Mouse (Mus musculus) adrenal gland, adult 10 weeks (tissue): ENCODE measurements around the gene Prr14. TPM values are rescaled to one million over a fixed set of nuclear protein-coding genes. Genes with fewer than 3 reads are reported as not detected.

Experiments used
- polyA plus RNA-seq: library from polyadenylated mRNA; stranded (reverse); fragments of 350-450 nt; fragmentation: Illumina TruSeq; extraction: RNeasy Lipid Tissue Mini Kit (QIAGEN cat#74804); gene quantifications from one replicate; pipeline ENCODE4 v1.2.3, GENCODE M21; 2014; ENCODE audit warnings: low read depth, low replicate concordance

Prr14 gene
- 25.5 TPM for polyA plus RNA-seq

DNA sequence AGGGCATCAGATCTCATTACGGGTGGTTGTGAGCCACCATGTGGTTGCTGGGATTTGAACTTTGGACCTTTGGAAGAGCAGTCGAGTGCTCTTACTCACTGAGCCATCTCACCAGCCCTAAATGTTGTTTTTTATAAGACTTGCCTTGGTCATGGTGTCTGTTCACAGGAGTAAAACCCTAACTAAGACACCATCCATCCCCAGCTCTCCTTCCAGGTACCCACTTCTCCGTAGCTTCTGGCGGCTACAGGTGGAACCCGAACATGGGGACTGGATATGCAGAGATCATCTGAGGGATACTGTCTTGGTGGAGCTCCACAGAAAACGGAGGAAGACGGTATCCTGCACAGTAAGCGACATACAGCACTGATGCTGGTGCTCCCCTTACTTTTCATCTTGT, at the start of gene Prr14:
Prr14 (plus strand) TSS at position 301 of the 400 bp plus-strand sequence.

DNA sequence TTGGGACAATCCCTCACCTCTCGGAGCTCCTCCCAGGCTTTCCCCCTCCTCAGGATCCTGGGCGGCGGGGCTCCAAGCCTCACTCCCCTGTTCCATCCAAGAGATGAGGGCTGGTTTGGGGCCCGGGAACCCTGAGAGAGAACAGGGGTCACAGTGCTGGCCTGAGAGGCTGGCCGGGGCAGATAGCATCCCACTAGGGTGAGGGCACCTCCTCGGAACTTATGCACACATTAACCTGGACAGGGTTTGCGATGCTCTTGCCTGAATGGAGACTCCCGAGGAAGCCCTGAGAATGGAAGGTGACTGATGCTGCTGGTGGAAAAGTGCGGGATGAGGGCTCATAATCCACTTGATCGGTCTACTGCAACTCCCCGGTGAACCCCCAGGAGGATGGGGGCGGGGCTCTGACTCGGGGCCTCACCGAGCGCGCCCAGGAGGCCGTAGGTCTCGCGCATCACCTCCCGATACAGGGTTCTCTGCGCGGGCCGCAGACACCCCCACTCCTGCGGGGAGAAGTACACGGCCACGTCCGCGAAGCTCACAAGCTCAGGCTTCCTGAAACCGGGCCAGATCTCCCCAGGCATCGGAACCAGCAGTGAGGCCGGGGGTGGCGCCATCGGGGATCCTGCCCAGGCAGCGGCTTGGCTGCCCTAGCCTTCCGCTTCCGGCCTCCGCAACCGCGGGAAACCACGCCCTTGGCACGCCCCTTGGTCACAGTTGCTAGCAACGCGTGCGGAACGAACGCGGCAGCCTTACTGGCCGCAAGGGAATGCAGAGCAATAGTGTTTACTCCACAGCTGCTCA, 37.8 kb upstream of the Prr14 start, which contains the start of gene Zfp688:
Zfp688 (minus strand) TSS at position 681 of the 804 bp plus-strand sequence.

DNA sequence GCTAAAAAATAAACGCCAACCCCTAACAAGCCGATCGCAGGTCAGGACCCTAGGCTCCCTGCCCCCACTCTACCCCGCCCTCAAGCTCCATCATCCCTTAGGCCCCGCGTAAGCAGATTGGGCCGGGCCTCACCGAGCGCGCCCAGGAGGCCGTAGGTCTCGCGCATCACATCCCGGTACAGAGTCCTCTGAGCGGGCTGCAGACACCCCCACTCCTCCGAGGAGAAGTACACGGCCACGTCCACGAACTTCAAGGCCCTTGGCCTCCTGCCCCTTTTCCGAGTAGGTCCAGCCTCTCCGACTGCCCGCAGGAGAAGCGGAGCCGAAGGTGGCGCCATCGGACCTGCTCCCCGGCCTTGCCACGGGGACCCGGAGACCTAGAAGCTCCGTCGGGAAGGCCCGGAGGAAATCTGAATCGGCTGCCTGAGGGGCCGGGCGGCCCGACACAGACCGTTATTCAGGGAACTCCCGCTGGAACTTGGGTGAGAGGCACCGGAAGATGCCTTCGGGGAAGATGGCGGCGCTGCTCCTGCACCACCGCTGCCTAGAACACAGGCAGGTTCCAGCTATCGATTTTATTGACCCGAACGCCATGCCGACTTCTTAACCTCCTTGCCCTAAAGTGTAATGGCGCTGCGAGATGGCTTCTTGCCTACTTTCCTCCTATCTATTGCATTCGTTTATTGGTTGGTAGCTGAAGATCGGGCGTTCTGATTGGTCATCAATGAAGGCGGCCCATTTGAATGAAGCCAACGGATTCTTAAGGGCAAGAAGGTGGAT, 10.7 kb upstream of the Prr14 start, which contains the start of gene Zfp689:
Zfp689 (minus strand) TSS at position 638 of the 780 bp plus-strand sequence.

DNA sequence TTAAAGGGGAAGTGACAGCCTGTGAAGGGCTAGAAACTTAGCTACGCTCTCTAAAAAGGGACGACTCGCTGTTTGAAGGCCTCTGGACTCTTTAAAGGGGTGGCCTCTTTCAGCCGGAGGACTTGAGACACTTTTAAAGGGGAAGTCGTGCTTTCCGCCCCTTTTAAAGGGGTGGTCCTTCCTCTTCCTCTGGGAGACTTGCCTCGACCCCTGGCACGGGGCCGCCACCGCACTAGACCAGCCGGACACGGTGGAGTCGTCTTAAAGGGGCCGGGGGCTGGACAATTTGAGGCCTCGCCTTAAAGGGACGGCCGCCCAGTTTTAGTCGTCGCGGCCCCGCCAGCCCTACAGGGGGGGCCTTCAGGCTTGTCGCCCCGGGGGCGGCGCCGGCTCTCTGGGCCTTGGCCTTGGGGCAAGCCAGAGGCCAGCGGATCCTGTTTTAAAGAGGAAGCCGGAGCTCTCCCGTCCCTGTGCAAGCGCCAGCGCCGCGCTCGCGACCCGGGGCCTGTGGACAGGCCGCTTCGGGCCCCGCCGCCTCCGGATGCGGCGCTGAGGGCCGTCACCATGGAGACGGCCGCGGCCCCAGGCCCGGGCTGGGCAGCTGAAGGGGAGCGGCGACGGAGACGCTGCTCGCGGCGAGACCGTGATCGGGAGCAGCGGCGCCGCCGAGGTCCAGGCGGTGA, 19.4 kb downstream of the Prr14 start, which contains the start of gene Fbrs:
Fbrs (plus strand) TSS at position 565 of the 683 bp plus-strand sequence.

DNA sequence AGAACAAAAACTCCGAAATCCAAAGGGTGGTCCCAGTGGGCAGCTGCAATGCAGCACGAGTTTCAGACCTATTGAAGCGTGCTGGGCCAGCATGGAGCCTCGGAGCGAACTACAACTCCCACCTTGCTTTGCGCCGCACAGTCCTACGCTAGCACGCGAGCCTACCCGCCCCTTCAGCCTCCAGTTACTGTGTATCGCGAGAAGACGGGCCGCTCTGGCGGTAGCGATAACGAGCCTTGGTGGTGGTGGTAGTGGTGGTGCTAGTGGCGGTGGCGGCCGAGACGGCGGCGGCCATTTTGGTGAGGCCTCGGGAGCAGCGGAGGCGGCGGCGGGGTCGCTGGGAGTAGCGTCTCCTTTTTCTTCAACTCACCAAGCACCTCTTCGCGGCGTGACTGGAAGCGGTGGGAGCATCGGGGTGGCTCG, 52.4 kb downstream of the Prr14 start, which contains the start of gene Srcap:
Srcap (plus strand) TSS at position 176 of the 423 bp plus-strand sequence.

DNA sequence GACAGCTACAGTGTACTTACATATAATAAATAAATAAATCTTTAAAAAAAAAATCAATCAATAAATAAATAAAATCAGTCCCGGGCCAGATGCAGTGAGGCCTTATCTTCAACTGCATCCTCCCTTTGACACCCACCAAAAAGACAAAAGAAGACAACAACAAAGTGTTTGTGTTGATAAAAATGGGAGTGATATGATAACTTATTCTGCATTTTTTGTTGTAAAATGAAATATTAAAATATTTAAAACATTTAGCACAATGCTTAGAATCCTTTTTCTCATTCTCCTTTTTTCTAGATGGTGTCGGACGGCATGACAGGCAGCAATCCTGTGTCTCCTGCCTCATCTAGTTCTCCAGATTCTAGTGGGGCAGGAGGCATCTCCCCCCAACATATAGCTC, 59.9 kb downstream of the Prr14 start, which contains the start of gene Gm42715:
Gm42715 (plus strand) TSS at position 301 of the 400 bp plus-strand sequence.

Other genes with a start within 250 kb of the Prr14 start
- 1.7 TPM for gene Zfp553, start 226.6 kb upstream of the Prr14 start, polyA plus RNA-seq
- gene Sept1, start 226.5 kb upstream of the Prr14 start, polyA plus RNA-seq = not detected
- gene Zfp771, start 215.3 kb upstream of the Prr14 start, polyA plus RNA-seq = not detected
- gene Dctpp1, start 198.9 kb upstream of the Prr14 start, polyA plus RNA-seq = not detected
- gene Sephs2, start 185.6 kb upstream of the Prr14 start, polyA plus RNA-seq = 78.0 TPM
- gene Itgal, start 163.4 kb upstream of the Prr14 start, polyA plus RNA-seq = 0.82 TPM
- gene Zfp768, start 114.0 kb upstream of the Prr14 start, polyA plus RNA-seq = 3.0 TPM
- gene Zfp747, start 83.6 kb upstream of the Prr14 start, polyA plus RNA-seq = 2.9 TPM
- 1.7 TPM for gene 9130019O22Rik, start 72.4 kb upstream of the Prr14 start, polyA plus RNA-seq
- 1.1 TPM for gene E430018J23Rik, start 66.0 kb upstream of the Prr14 start, polyA plus RNA-seq
- gene Zfp764, start 52.8 kb upstream of the Prr14 start, polyA plus RNA-seq = 3.1 TPM
- 2.0 TPM for gene Zfp688, start 37.5 kb upstream of the Prr14 start, polyA plus RNA-seq
- 1.9 TPM for gene Zfp689, start 10.5 kb upstream of the Prr14 start, polyA plus RNA-seq
- gene Fbrs, start 19.6 kb downstream of the Prr14 start, polyA plus RNA-seq = 6.2 TPM
- 10.6 TPM for gene Srcap, start 52.4 kb downstream of the Prr14 start, polyA plus RNA-seq
- gene Gm42715, start 60.0 kb downstream of the Prr14 start, polyA plus RNA-seq = 4.8 TPM
- gene Tmem265, start 101.8 kb downstream of the Prr14 start, polyA plus RNA-seq = not detected
- gene Phkg2, start 113.7 kb downstream of the Prr14 start, polyA plus RNA-seq = 16.0 TPM
- 1.6 TPM for gene Ccdc189, start 129.0 kb downstream of the Prr14 start, polyA plus RNA-seq
- 1.5 TPM for gene Rnf40, start 129.2 kb downstream of the Prr14 start, polyA plus RNA-seq
- 7.7 TPM for gene Zfp629, start 156.2 kb downstream of the Prr14 start, polyA plus RNA-seq
- 5.5 TPM for gene Bcl7c, start 249.3 kb downstream of the Prr14 start, polyA plus RNA-seq